Mouse (Mus musculus) erythroblast, embryonic 14.5 days (primary cell): ENCODE results near the gene Wnt7a.

ENCODE experiments used
- GATA1 ChIP-seq: IDR thresholded peaks from 2 replicates; pipeline ENCODE4 v1.6.1; 2012; ENCODE audit warnings: low read length, inconsistent platforms, mixed read lengths
- TAL1 ChIP-seq: IDR thresholded peaks from 3 replicates; pipeline ENCODE4 v1.6.1; 2012; ENCODE audit warnings: low read length, inconsistent platforms, mixed read lengths

DNA sequence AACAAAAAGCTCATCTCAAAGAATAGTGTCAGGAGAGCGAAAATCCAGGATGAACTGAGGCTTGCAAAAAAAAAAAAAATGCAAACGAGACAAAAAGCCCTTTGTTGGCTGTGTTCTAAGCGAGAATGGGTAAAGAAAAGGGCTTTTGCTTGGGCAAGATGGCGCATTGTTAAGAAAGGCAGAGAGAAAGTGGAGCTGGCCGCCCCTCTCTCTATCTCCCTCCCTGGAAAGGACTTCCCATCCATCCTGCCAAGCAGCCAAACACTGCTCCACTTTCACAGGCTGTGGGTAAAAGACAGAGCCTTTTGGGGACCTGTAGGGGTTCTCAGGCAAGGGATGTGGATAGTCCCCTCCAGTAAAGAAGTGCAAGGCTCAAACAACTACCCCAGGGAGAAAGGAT, 9.6 kb downstream of the Wnt7a start:
- no peak for TF ChIP-seq TAL1
- TF ChIP-seq GATA1, result no peak
